Mouse (Mus musculus) midbrain, embryonic 11.5 days (tissue): ENCODE measurements around the gene Higd1b. TPM values are rescaled to one million over a fixed set of nuclear protein-coding genes. Genes with fewer than 3 reads are reported as not detected.

Experiments used
- ATAC-seq: fragments of 200-750 bp; cut with Nextera tagmentation; 2 replicates; pipeline ENCODE4 v1.8.0; 2017; ENCODE audit warnings: moderate TSS enrichment, moderate library complexity; ENCODE audit not compliant: low FRiP score
- DNase-seq: peaks from one replicate; pipeline ENCODE4 v3.0.0; 2015; ENCODE audit warnings: low spot score; ENCODE audit errors: missing footprints
- H3K27ac ChIP-seq: fragments of 300-500 bp; sonication (generic); 2 replicates; pipeline ENCODE4 v1.5.1; 2014; ENCODE audit warnings: low read depth, low read length
- H3K27me3 ChIP-seq: fragments of 300-500 bp; sonication (generic); 2 replicates; pipeline ENCODE4 v1.6.1; 2014; ENCODE audit warnings: mild to moderate bottlenecking, low read length, moderate library complexity, mixed read lengths; ENCODE audit not compliant: control insufficient read depth, insufficient read depth
- H3K36me3 ChIP-seq: fragments of 300-500 bp; sonication (generic); 2 replicates; pipeline ENCODE4 v1.6.1; 2014; ENCODE audit warnings: mild to moderate bottlenecking, low read length, moderate library complexity, mixed read lengths; ENCODE audit not compliant: control insufficient read depth, insufficient read depth
- H3K4me1 ChIP-seq: fragments of 300-500 bp; sonication (generic); 2 replicates; pipeline ENCODE4 v1.6.1; 2014; ENCODE audit warnings: low read length; ENCODE audit not compliant: control insufficient read depth, insufficient read depth
- H3K4me2 ChIP-seq: fragments of 300-500 bp; sonication (generic); 2 replicates; pipeline ENCODE4 v1.6.1; 2014; ENCODE audit warnings: mild to moderate bottlenecking, moderate library complexity
- H3K4me3 ChIP-seq: fragments of 300-500 bp; sonication (generic); 2 replicates; pipeline ENCODE4 v1.5.1; 2014; ENCODE audit warnings: low read depth, low read length
- H3K9ac ChIP-seq: fragments of 300-500 bp; sonication (generic); 2 replicates; pipeline ENCODE4 v1.6.1; 2014; ENCODE audit warnings: low read length
- H3K9me3 ChIP-seq: fragments of 300-500 bp; sonication (generic); 2 replicates; pipeline ENCODE4 v1.6.1; 2016; ENCODE audit warnings: low read length; ENCODE audit not compliant: control insufficient read depth
- WGBS: fragments of 180-500 bp; shearing (Covaris S2); extraction: QIAGEN DNeasy Blood & Tissue Kit; methylation state at CpG from one replicate; pipeline ENCODE4 v1.1.7; 2014; 5-methylcytosine and 5-hydroxymethylcytosine counted together
- polyA plus RNA-seq: library from polyadenylated mRNA; unstranded; fragments of >200 nt; fragmentation: Nextera tagmentation; extraction: Ambion mirVana; gene quantifications from 2 replicates; pipeline ENCODE4 v1.2.1, GENCODE M21; 2014

Higd1b gene
- not detected in 2 replicates for polyA plus RNA-seq

DNA sequence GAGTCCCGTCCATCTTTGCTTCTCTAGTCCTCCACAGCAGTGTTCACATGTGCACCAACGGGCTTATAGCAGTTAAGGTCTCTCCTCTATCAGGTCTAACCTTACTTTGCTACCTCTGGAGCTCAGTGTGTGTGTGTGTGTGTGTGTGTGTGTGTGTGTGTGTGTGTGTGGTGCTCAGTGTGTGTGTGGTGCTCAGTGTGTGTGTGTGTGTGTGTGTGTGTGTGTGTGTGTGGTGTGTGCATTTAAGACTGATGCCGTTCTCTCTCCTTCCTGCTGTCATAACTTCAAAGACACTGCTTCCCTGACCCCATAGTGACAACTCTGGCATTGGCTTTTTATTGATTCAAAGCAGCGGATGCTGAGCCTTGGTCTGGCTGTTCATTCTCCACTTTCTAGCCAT is at the start of gene Higd1b:
TSS of gene Higd1b (plus strand) at position 301 of the 400 bp plus-strand sequence.
- no peaks in the 10 kb centered on the region for H3K9me3 ChIP-seq

DNA sequence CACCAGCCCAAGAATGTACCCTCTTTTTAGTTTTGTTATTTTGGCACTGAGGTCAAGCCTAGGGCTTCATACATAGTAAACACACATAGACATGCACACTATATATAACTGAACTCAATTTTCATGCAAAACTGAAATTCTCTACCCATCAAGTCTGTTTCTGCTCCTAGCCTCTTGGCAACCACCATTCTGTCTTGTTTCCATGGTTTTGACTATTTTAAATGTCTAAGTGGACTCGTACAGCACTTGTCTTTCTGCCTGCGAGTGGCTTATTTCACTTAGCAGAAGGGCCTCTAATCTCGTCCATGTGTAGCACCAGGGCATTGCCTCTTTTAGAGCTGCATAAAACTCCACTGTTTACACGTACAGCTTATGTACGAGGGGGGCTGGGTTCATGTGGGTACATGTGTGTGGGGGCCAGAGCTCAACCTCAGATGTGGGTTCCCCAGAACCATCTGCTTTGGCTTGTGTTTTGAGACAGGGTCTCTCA is 47.9 kb upstream of the Higd1b start:
- DNase-seq: no peak
- Histone ChIP-seq H3K9ac (no peak overlapping the region), H3K9me3 (no peaks in the 10 kb centered on the region), H3K36me3 (no peaks in the 10 kb centered on the region), H3K27me3 (no peaks in the 10 kb centered on the region), H3K4me2 (no peak overlapping the region), H3K27ac (no peak overlapping the region), H3K4me1 (no peaks in the 10 kb centered on the region), H3K4me3 (no peak overlapping the region)
- no peak for ATAC-seq
- 83% methylated on average over 5 of the region's 5 CpGs for WGBS

More for the DNA sequence above, at the start of gene Higd1b:
- no peak within 1 kb of the TSS for H3K27ac ChIP-seq
- H3K27me3 ChIP-seq: no peaks in the 10 kb centered on the region
- no peak within 1 kb of the TSS for H3K9ac ChIP-seq
- DNase-seq (no peak), ATAC-seq (no peak)
- H3K36me3 ChIP-seq: peaks cover 11% of the 10 kb centered on the region; the same call in 1 of the 2 replicates
- 80% methylated on average over 4 of the region's 4 CpGs for WGBS
- H3K4me1 ChIP-seq: no peaks in the 10 kb centered on the region
- H3K4me3 ChIP-seq: no peak within 1 kb of the TSS
- H3K4me2 ChIP-seq: no peak within 1 kb of the TSS

DNA sequence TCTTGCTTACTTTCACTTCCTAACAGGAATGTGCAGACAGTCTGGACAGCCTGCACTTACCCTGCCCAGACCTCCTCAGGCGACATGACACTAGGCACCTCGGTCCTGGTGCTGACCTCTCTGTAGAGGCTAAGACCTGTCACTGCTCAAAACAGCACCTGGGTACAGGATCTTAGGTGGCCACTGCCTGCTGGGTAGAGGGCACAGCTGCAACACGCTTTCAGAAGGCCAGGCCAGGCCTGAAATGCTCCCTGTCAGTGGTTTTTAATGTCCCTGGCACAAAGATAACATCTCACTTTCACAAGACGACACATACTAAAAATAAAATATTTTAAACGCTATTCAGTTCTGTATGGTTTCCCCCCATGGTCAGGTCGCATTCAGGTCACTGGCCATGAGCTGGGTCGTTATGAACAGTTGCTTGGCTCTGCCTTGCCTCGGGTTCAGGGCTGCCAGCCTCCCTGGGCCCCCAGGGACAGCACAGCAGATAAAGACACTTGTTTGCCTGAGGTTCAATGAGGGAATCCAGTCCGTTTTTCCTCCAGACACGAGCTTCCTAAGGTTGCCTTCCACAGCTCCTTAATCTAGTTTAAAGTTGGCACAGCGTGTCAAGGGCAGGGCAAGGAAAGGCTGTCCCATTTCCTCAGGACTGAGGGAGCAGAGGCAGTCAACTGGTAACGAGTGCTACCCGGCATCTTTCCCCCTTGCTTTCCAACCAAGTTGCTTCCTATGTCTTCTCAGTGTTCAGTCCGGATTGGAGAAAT is 43.8 kb upstream of the Higd1b start:
- 72% methylated on average over 14 of the region's 14 CpGs for WGBS
- ATAC-seq (no peak), DNase-seq (no peak)
- H3K4me1 ChIP-seq: no peaks in the 10 kb centered on the region
- H3K9ac ChIP-seq: no peak overlapping the region
- H3K4me2 ChIP-seq: no peak overlapping the region
- no peaks in the 10 kb centered on the region; the same call in 1 of the 2 replicates for H3K36me3 ChIP-seq
- no peak overlapping the region for H3K4me3 ChIP-seq
- H3K27me3 ChIP-seq: no peaks in the 10 kb centered on the region
- no peak overlapping the region for H3K27ac ChIP-seq
- no peaks in the 10 kb centered on the region for H3K9me3 ChIP-seq

DNA sequence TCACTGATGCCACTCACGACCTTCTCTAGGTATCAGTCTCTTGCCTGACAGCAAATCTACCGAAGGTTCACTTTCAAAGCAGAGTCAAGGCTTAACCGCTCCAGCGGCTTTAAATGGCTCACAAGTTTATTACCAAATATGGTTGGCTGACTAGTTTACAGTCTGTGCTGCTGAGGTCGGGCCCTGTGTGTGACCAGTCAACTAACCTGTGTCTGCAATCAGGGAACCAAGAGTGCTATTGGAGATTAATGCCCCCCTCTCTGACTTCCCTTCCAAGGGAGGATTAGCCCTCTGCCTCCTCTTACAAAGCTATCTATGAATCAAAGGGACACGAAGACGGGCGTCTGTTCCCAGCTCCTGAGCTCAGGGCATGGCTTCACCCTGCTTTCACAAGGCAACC is 41.5 kb upstream of the Higd1b start:
- 52% methylated on average over 8 of the region's 8 CpGs for WGBS

DNA sequence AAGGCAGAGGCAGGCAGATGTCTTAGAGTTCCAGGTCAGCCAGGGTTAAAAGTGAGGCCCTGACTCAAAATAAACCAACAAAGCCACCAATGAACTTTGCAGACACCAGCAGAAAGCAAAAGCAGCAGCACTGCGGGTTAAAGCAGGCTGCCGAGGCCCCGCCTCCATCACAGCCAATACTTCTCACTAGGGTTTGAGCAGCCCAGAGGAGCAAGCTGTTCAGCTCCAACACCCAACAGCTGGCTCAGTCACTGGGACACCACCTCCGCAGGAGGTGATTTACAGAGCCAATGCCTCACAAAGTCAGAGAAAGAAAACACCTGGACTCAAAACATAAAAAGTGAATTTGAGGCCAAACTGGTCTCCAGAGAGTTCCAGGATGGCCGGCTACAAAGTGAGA is 32.2 kb upstream of the Higd1b start:
- DNase-seq: no peak
- ATAC-seq: no peak
- WGBS: 86% methylated on average over 5 of the region's 5 CpGs
- Histone ChIP-seq H3K4me2 (no peak overlapping the region), H3K27ac (no peak overlapping the region), H3K4me1 (no peaks in the 10 kb centered on the region), H3K36me3 (peaks cover 14% of the 10 kb centered on the region), H3K9me3 (no peaks in the 10 kb centered on the region), H3K4me3 (no peak overlapping the region), H3K9ac (no peak overlapping the region), H3K27me3 (no peaks in the 10 kb centered on the region)

More for the DNA sequence above, 41.5 kb upstream of the Higd1b start:
- Histone ChIP-seq H3K9me3 (no peaks in the 10 kb centered on the region), H3K9ac (no peak overlapping the region), H3K36me3 (peaks cover 6% of the 10 kb centered on the region; the same call in 1 of the 2 replicates), H3K27ac (no peak overlapping the region), H3K4me3 (no peak overlapping the region), H3K4me1 (no peaks in the 10 kb centered on the region), H3K27me3 (no peaks in the 10 kb centered on the region), H3K4me2 (no peak overlapping the region)
- no peak for ATAC-seq
- DNase-seq: no peak

DNA sequence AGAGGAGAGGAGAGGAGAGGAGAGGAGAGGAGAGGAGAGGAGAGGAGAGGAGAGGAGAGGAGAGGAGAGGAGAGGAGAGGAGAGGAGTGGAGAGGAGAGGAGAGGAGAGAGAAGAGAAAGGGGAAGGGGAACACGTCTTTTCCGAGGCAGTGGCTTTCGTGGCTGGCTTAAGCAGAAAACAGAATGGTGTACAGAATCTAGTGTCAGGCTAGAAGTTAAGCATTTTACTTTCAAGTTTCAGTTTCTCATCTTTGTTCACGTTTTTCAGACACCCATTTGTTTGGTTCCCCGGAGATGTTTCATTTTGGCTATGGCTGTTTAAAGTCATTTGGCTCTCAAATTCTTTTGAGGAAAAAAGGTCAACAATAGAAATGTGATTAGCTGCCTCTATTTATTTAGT is 27.4 kb upstream of the Higd1b start:
- H3K27me3 ChIP-seq: no peaks in the 10 kb centered on the region
- peaks cover 5% of the 10 kb centered on the region; the same call in 1 of the 2 replicates for H3K36me3 ChIP-seq
- H3K4me3 ChIP-seq: no peak overlapping the region
- H3K27ac ChIP-seq: no peak overlapping the region
- no peak for DNase-seq
- H3K9ac ChIP-seq: no peak overlapping the region
- no peak overlapping the region for H3K4me2 ChIP-seq
- H3K4me1 ChIP-seq: no peaks in the 10 kb centered on the region
- H3K9me3 ChIP-seq: no peaks in the 10 kb centered on the region
- WGBS: 83% methylated on average over 5 of the region's 5 CpGs
- no peak for ATAC-seq

DNA sequence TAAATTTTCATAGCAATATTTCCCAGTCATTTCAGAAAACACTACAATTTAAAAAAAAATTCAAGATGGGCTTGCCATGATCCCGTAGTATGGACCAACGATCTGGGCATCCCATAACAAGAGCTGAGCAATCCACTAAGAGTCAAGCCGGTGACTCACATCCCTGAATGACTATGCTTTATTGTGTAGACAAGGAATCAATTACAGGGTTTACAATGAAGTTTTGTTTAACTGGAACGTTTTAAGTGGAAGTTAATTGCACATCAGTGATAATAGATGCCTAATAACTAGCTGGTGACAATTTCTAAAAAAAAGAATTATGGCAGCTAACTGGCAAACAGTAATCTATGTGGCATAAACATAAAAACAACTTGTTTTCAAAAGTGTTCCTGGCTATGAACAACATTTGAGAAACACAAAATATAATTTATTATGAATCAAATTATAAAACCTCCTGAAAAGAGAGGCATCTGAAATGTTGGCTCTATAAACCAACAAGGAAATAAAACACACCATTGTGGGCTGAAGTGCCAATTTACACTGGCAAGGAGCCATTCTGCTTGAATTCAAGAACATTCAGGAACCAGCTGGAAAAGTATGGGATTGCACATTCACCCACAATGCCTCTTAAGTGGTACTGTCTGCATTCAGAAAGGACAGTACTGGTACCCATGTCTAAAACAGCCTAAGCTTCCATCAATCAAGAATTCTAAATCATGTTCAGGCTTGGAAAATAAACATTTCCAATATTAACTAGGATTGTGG is 24.7 kb upstream of the Higd1b start:
- Histone ChIP-seq H3K27me3 (no peaks in the 10 kb centered on the region), H3K9ac (no peak overlapping the region), H3K27ac (no peak overlapping the region), H3K4me2 (no peak overlapping the region), H3K36me3 (no peaks in the 10 kb centered on the region), H3K4me1 (no peaks in the 10 kb centered on the region; the same call in 1 of the 2 replicates), H3K4me3 (no peak overlapping the region), H3K9me3 (no peaks in the 10 kb centered on the region)
- DNase-seq (no peak), ATAC-seq (no peak)
- 77% methylated on average over 4 of the region's 4 CpGs for WGBS

DNA sequence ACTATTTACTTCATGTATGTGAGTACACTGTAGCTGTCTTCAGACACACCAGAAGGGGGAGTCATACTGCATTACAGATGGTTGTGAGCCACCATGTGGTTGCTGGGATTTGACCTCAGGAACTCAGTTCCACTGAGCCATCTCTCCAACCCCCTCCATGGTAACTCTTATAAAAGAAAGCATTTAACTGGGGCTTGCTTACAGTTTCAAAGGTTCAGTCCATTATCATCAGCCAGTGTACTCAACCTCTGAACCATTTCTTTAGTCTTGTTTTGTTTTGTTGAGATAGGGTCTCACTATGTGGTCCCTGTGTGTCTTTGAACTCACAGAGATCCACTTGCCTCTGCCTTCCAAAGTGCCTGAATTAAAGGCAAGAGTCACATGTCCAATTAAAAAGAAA is 20.8 kb upstream of the Higd1b start:
- H3K36me3 ChIP-seq: no peaks in the 10 kb centered on the region
- H3K4me1 ChIP-seq: peaks cover 16% of the 10 kb centered on the region
- H3K27ac ChIP-seq: no peak overlapping the region
- 0 out of 2 replicates have a peak, but pooled peaks cover under 1% of the 10 kb centered on the region for H3K27me3 ChIP-seq
- ATAC-seq (no peak), DNase-seq (no peak)
- H3K4me2 ChIP-seq: no peak overlapping the region
- H3K9ac ChIP-seq: no peak overlapping the region
- no peak overlapping the region for H3K4me3 ChIP-seq
- no peaks in the 10 kb centered on the region for H3K9me3 ChIP-seq
